Mouse (Mus musculus): ENCODE measurements around the gene Ppif.

DNA sequence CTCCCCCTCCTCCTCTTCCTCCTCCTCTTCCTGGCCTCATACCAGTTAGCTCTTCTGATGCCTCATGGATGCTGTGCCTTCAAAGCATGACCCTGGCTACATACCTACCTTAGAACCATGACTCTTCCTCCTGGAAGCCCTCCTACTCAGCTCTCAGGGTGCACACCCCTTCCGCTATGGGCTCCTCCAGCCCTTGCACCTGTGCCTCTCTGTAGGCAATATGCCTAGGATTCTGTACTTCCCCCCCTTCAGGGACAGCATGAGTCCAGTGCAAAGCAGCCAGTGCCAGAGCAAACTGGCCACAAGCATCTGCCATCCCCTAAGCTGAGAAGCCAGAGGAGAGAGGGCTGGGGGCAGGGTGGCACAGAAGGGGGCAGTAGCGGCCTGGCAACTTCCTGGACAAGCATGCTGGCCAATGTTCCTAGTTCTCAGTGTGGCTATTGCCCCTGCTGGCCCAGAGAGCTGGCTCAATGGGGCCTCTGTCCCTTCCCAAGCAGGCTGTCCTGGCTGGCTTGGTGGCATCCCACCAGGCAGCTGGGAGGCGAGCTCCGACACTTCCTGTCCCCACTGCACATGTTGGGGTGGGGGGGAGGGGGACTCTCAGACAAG, 46.1 kb downstream of the Ppif start:
- TF ChIP-seq CTCF (IDR thresholded peaks at IDR 0.05; ENCODE audit: extremely low read depth, insufficient read depth, low read length) (peak; percentile 3; the same call in 1 of the 2 replicates), POLR2A (IDR thresholded peaks at IDR 0.05; ENCODE audit: extremely low read depth, insufficient read depth, low read length) (no peak)
